Mouse (Mus musculus) forebrain, embryonic 14.5 days (tissue): Measurements from ENCODE around the gene Tomm7. TPM values are rescaled to one million over a fixed set of nuclear protein-coding genes. Genes with fewer than 3 reads are reported as not detected.
A peak's percentile ranks its signal among the peaks of the same experiment; 100 is the strongest.

Source experiments
- ATAC-seq: fragments of 200-750 bp; cut with Nextera tagmentation; 2 replicates; pipeline ENCODE4 v1.8.0; 2017; ENCODE audit warnings: mild to moderate bottlenecking, moderate library complexity
- DNase-seq: peaks from one replicate; pipeline ENCODE4 v3.0.0-alpha.2; 2015; ENCODE audit warnings: low spot score
- H3K27ac ChIP-seq: fragments of 300-500 bp; sonication (generic); 2 replicates; pipeline ENCODE4 v1.5.1; 2014; ENCODE audit warnings: low read depth, mild to moderate bottlenecking, control low read depth, low read length, moderate library complexity
- H3K27me3 ChIP-seq: fragments of 300-500 bp; sonication (generic); replicated peaks from 2 replicates; pipeline ENCODE4 v1.6.1; 2014; ENCODE audit warnings: low read length, control low read depth, mixed read lengths; ENCODE audit not compliant: control insufficient read depth, insufficient read depth
- H3K36me3 ChIP-seq: fragments of 300-500 bp; sonication (generic); 2 replicates; pipeline ENCODE4 v1.6.1; 2014; ENCODE audit warnings: low read length, control low read depth; ENCODE audit not compliant: control insufficient read depth, insufficient read depth
- H3K4me1 ChIP-seq: fragments of 300-500 bp; sonication (generic); 2 replicates; pipeline ENCODE4 v1.6.1; 2014; ENCODE audit warnings: antibody characterized with exemption, low read length, control low read depth; ENCODE audit not compliant: control insufficient read depth, insufficient read depth
- H3K4me2 ChIP-seq: fragments of 300-500 bp; sonication (generic); 2 replicates; pipeline ENCODE4 v1.6.1; 2014; ENCODE audit warnings: mild to moderate bottlenecking, control low read depth, low read length
- H3K4me3 ChIP-seq: fragments of 300-500 bp; sonication (generic); 2 replicates; pipeline ENCODE4 v1.5.1; 2014; ENCODE audit warnings: low read depth, low read length, control low read depth
- H3K9ac ChIP-seq: fragments of 300-500 bp; sonication (generic); 2 replicates; pipeline ENCODE4 v1.6.1; 2014; ENCODE audit warnings: mild to moderate bottlenecking, low read length, control low read depth, moderate library complexity
- H3K9me3 ChIP-seq: fragments of 300-500 bp; sonication (generic); replicated peaks from 2 replicates; pipeline ENCODE4 v1.6.1; 2016; ENCODE audit warnings: low read length, control low read depth, mixed read lengths; ENCODE audit not compliant: control insufficient read depth
- WGBS: fragments of 180-500 bp; shearing (Covaris S2); extraction: QIAGEN DNeasy Blood & Tissue Kit; methylation state at CpG from one replicate; pipeline ENCODE4 v1.1.7; 2014; 5-methylcytosine and 5-hydroxymethylcytosine counted together
- polyA plus RNA-seq: library from polyadenylated mRNA; unstranded; fragments of >200 nt; fragmentation: Nextera tagmentation; extraction: Ambion mirVana; gene quantifications from 2 replicates; pipeline ENCODE4 v1.2.1, GENCODE M21; 2014

Gene Tomm7
- polyA plus RNA-seq, 1 experiment from 2014 or later = 120 TPM

DNA sequence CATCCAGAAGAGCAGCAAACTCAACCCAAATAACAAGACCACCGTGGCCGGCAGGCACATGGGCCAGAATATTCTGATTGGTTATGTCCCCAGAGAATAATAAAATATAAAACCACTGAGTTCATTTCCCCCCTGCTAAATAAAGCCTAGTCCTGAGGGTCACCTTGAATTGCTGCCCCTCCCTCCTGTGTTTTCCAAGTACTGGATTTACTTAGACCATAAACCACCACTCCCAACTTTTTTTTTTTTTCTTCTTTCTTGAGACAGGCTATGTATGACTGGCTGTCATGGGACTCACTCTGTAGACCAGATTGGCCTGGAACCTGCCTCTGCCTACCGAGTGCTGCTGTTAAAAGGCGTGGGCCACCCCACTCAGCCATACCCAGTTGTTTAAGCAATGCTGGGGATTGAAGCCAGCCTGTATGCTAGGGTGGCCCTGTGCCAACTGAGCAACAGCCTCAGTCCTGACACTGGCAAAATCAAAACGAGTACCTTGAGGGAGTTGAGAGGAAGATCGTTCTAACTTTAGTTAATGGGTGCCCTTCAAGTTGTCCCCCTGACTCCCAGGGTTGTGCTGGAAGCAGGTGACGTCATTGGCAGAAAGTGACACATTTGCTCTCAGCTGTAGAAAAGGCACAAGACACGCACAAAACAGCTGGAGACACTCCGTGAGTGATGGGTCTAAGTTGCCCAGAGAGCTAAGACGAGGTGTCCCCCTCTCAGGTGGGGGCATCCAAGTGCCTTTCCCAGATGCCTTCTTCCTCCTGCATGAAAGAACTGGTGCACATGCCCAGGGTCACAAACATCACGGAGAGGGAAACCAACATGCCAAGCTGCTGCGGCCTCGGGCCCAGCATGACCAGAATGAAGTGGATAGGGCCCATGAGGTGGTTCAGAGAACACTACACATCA is 20.3 kb upstream of the Tomm7 start:
- H3K27ac ChIP-seq = no peak overlapping the region
- H3K27me3 ChIP-seq = no peaks in the 10 kb centered on the region
- H3K36me3 ChIP-seq = peaks cover 8% of the 10 kb centered on the region; the same call in 1 of the 2 replicates
- H3K9ac ChIP-seq = no peak overlapping the region
- H3K9me3 ChIP-seq = no peaks in the 10 kb centered on the region
- H3K4me1 ChIP-seq = no peaks in the 10 kb centered on the region
- WGBS = 92% methylated on average over 13 of the region's 13 CpGs
- no peak for DNase-seq
- H3K4me3 ChIP-seq = no peak overlapping the region
- no peak overlapping the region for H3K4me2 ChIP-seq
- no peak for ATAC-seq

- 80% methylated on average over 7 of the region's 7 CpGs for WGBS
- no peaks in the 10 kb centered on the region for H3K9me3 ChIP-seq
- H3K4me1 ChIP-seq = no peaks in the 10 kb centered on the region
- H3K9ac ChIP-seq = no peak overlapping the region
- no peak overlapping the region for H3K4me3 ChIP-seq
- no peak overlapping the region for H3K27ac ChIP-seq
- H3K4me2 ChIP-seq = no peak overlapping the region
- H3K27me3 ChIP-seq = no peaks in the 10 kb centered on the region
- DNase-seq = no peak
- H3K36me3 ChIP-seq = peaks cover 11% of the 10 kb centered on the region; the same call in 1 of the 2 replicates
- no peak for ATAC-seq
Observed at GRCm38 (mm10) chr5:23863166-23864053, 19.4 kb upstream of the Tomm7 start.

DNA sequence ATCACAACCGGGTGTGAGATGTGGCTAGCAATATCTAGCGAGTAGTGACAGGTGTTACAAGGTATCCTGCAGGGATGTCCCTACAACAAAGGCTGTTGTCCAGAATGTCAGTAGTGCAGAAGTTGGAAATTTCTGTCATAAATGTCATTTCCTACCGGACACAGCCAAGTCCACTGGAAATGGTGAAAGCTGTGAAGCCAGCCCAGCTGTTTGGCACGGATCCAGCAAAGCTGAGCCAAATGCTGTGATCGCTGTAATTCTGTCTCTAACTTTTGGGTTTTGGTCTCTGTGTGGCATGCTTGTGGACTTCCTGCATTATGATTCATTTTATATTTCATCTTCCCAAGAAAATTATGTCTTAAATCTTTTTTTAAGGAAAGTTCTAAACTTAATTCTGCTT is 18.3 kb upstream of the Tomm7 start:
- H3K9me3 ChIP-seq = no peaks in the 10 kb centered on the region
- no peaks in the 10 kb centered on the region for H3K27me3 ChIP-seq
- peak; percentile 14 for DNase-seq
- peaks cover 22% of the 10 kb centered on the region for H3K36me3 ChIP-seq
- H3K27ac ChIP-seq = no peak overlapping the region
- no peaks in the 10 kb centered on the region for H3K4me1 ChIP-seq
- ATAC-seq = no peak
- WGBS = 87% methylated on average over 5 of the region's 5 CpGs
- no peak overlapping the region for H3K4me3 ChIP-seq
- H3K9ac ChIP-seq = no peak overlapping the region
- no peak overlapping the region for H3K4me2 ChIP-seq

- ATAC-seq (no peak), DNase-seq (no peak)
- H3K4me3 ChIP-seq = no peak overlapping the region
- no peak overlapping the region for H3K4me2 ChIP-seq
- 95% methylated on average over 9 of the region's 9 CpGs for WGBS
- H3K36me3 ChIP-seq = peaks cover 28% of the 10 kb centered on the region
- H3K4me1 ChIP-seq = no peaks in the 10 kb centered on the region
- H3K27ac ChIP-seq = no peak overlapping the region
- H3K9me3 ChIP-seq = no peaks in the 10 kb centered on the region
- H3K9ac ChIP-seq = no peak overlapping the region
- no peaks in the 10 kb centered on the region for H3K27me3 ChIP-seq
Observed at GRCm38 (mm10) chr5:23861721-23862120, 17.8 kb upstream of the Tomm7 start.

DNA sequence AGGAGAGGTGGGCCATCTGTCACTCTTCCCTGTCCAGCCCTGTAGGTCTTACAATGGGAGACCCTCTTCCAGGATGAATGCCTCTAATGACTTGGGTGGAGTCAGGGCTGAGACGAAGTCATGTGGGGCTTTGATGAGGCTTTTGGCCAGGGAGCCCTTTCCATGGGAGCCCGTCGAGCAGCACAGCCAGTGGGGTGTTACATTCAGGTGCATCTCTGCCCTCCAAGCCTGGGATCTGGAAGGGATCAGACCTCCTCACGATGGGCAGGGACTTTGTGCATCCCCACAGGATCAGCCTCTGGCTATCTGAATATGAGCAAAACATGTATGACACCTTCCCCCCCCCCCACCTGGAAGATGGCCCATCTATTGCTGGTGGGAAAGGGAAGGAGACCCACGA is 15.9 kb upstream of the Tomm7 start:
- Histone ChIP-seq H3K36me3 (peaks cover 46% of the 10 kb centered on the region), H3K27ac (no peak overlapping the region), H3K4me2 (no peak overlapping the region), H3K4me1 (no peaks in the 10 kb centered on the region), H3K4me3 (no peak overlapping the region), H3K9me3 (no peaks in the 10 kb centered on the region), H3K27me3 (no peaks in the 10 kb centered on the region), H3K9ac (no peak overlapping the region)
- no peak for ATAC-seq
- WGBS = 82% methylated on average over 5 of the region's 5 CpGs
- no peak for DNase-seq

DNA sequence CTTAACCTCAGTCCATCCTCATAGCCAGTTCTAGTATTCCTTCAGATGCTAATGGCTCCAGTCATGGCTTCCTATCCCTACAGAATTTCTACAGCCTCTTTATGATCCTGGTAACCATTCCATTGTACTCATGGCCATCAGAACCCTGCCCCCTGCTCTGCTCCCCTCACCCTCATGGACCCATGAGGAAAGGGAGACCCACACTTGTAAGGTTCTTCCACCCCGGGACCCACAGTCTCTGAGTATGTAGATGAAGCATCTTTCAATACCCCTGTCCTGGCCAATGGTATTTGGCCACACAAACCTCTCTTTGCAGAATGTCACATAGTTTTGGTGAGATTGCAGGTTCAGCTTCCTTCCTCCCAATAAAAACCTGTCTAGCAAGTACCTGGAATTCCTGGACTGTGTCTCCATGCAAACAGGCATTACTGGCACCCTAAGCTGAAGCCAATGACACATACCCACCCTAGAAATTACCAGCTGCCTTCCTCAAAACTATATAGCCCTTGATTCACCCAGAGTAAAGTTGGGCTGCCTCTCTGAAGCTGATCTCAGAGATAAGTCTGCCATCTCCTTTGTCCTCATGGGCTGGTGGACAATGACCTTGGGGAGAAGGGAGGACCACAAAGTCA is 15.2 kb upstream of the Tomm7 start:
- Histone ChIP-seq H3K4me1 (no peaks in the 10 kb centered on the region), H3K4me2 (no peak overlapping the region), H3K9ac (no peak overlapping the region), H3K4me3 (no peak overlapping the region), H3K36me3 (peaks cover 53% of the 10 kb centered on the region), H3K9me3 (no peaks in the 10 kb centered on the region), H3K27ac (no peak overlapping the region), H3K27me3 (no peaks in the 10 kb centered on the region)
- no peak for ATAC-seq
- WGBS = 93% methylated on average over 1 of the region's 1 CpGs
- DNase-seq = no peak

DNA sequence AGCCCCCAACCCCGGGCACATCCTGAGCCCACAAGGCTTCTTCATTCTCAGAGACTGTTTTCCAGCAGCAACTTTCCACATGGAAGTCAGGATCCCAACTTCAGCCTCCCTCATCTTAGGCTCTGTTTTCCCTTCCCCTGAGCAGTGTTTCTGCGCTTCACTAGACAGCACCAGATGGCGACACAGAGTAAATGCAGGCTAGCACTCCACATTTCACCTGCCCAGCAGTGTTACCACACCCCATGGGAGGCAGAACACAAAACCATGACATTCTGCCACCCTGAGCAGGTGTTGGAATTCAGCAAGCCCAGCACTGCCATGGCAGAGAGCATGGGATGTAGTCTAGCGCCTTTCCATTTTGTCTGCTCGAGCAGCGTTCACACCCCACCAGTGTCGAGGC is 14.7 kb upstream of the Tomm7 start:
- H3K36me3 ChIP-seq = peaks cover 58% of the 10 kb centered on the region
- H3K9me3 ChIP-seq = no peaks in the 10 kb centered on the region
- 78% methylated on average over 7 of the region's 7 CpGs for WGBS

DNA sequence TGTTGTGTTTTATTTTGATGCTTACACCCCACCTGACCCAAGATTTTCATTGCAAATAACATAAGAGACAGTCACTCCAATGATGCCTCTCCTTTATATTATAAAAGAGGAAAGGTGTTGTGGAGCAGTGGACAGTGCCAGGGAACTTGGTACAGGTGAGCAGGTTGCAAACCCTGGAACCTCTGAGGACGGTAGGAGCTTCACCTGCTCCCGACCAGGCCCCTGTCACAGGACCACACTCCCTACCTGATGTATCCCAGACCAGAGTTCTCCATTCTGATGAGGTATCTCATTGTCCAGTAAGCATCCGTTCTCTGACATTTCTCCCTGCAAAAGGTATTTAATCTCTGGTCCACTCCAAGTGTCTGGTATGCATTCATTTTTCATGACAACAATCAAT is 14.0 kb upstream of the Tomm7 start:
- H3K27me3 ChIP-seq = no peaks in the 10 kb centered on the region
- no peaks in the 10 kb centered on the region for H3K9me3 ChIP-seq
- no peaks in the 10 kb centered on the region for H3K4me1 ChIP-seq
- DNase-seq (no peak), ATAC-seq (no peak)
- no peak overlapping the region for H3K27ac ChIP-seq
- H3K4me3 ChIP-seq = no peak overlapping the region
- no peak overlapping the region for H3K4me2 ChIP-seq
- peaks cover 65% of the 10 kb centered on the region for H3K36me3 ChIP-seq
- 88% methylated on average over 3 of the region's 3 CpGs for WGBS
- H3K9ac ChIP-seq = no peak overlapping the region

More for the DNA sequence above, 14.7 kb upstream of the Tomm7 start:
- no peak overlapping the region for H3K9ac ChIP-seq
- no peak overlapping the region for H3K27ac ChIP-seq
- no peak overlapping the region for H3K4me3 ChIP-seq
- H3K27me3 ChIP-seq = no peaks in the 10 kb centered on the region
- ATAC-seq = no peak
- no peaks in the 10 kb centered on the region for H3K4me1 ChIP-seq
- DNase-seq = no peak
- H3K4me2 ChIP-seq = no peak overlapping the region
